9 mouse cellular contexts compared by ENCODE assay signal in the genomic region with DNA sequence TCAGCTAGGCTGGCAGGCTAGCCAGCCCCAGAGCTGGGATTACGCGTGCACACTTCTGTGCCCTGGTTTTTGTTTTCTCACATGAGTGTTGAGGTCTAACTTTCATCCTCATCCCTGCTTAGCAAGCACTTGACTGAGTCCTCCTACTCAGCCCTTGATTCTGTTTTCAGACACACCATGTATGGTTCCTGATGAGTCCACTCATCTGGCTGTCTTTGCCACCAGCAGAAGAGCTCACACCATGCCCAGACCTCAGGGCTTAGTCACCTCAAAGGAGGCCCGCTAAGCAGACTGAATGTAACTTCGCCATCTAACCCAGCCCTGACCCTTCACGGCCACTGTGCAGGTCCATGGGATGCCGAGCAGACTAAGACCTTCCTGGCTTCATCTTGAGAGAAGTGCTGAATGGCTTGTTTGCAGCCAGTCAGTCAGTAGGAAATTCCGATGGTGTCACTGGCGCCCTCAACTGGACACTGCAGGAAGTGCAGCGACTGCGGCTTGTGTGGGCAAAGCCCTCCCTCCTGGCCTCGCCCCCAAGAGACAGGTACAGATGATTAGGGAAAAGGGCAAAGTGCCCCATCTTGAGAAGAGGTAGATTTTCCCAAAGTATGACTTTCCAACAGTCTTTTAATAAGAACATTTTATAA.
DNase-seq lines count a peak whose midpoint lies in the region; ATAC-seq and TF ChIP-seq lines count a peak whose summit lies in the region.
"Had no signal": no experiment of that assay in that cellular context is flagged by ENCODE, and none has a peak within 500 bp of the region (broad histone marks: within the 10 kb centered on the region; RNA-seq: fewer than 3 reads in every experiment).

No protein-coding gene starts in this region.

- peak; percentile 55 to 74 for DNase-seq in CD8-positive naive resting alpha-beta T cell, adult 2 months (ENCODE audit: low read depth in 2 of 2, low spot score in 2 of 2)
- peak; percentile 53 for DNase-seq in adipocyte (ENCODE audit: low spot score)
- DNase-seq in cerebellum, postnatal 4 days (ENCODE audit: low spot score in 2 of 2) = peak; percentile 82 to 84
- peak; percentile 67 for DNase-seq in gastrocnemius, postnatal 36 days
- peak; percentile 86 to 87 for DNase-seq in kidney, postnatal 4 days
- DNase-seq in liver, postnatal 0 days = peak; percentile 83
- DNase-seq in right cerebral cortex, adult 2 months (ENCODE audit: low spot score in 2 of 2) = peak; percentile 83 to 88
- peak; percentile 38 to 64 for DNase-seq in urinary bladder, postnatal 36 days (ENCODE audit: low spot score in 2 of 2)

- H3K9me3 ChIP-seq in liver, postnatal 0 days (ENCODE audit: low read length) = no peaks in the 10 kb centered on the region
- H3K9me3 ChIP-seq: limb, embryonic 12.5 days had no signal

- H3K9ac ChIP-seq in liver, postnatal 0 days (replicated peaks) = no peak overlapping the region
- H3K9ac ChIP-seq: limb, embryonic 12.5 days had no signal

- TF ChIP-seq EP300 in liver, postnatal 0 days (IDR thresholded peaks at IDR 0.05; ENCODE audit: low read depth) = no peak

- ATAC-seq in liver, postnatal 0 days = no peak

- no peak overlapping the region for H3K4me3 ChIP-seq in liver, postnatal 0 days (ENCODE audit: low read depth, low read length)
- H3K4me3 ChIP-seq: limb, embryonic 12.5 days had no signal

- H3K4me2 ChIP-seq in liver, postnatal 0 days (ENCODE audit: low read depth, low read length) = no peak overlapping the region
- H3K4me2 ChIP-seq: limb, embryonic 12.5 days had no signal

- no peak overlapping the region for H3K27ac ChIP-seq in liver, postnatal 0 days (ENCODE audit: low read depth)
- H3K27ac ChIP-seq: limb, embryonic 12.5 days had no signal

- no peaks in the 10 kb centered on the region for H3K4me1 ChIP-seq in liver, postnatal 0 days (ENCODE audit: insufficient read depth)

- TF ChIP-seq CTCF in liver, postnatal 0 days (IDR thresholded peaks at IDR 0.05; ENCODE audit: low read depth) = peak; percentile 87

- intact Hi-C loops in gastrocnemius, postnatal 36 days (cut with DNase I) = no loop called here

- no peaks in the 10 kb centered on the region for H3K36me3 ChIP-seq in liver, postnatal 0 days (replicated peaks; ENCODE audit: insufficient read depth, low read length)
- H3K36me3 ChIP-seq: limb, embryonic 12.5 days had no signal

- WGBS in liver, postnatal 0 days (ENCODE audit: insufficient replicate concordance) = 45% methylated on average over 11 of the region's 11 CpGs

- no peaks in the 10 kb centered on the region for H3K27me3 ChIP-seq in liver, postnatal 0 days (ENCODE audit: insufficient read depth, low read length)
- H3K27me3 ChIP-seq: limb, embryonic 12.5 days had no signal
